Comparison of ENCODE assay signal across 16 mouse cellular contexts in genomic region chr9:34395839-34396804, GRCm38 (mm10).
DNase-seq lines count a peak whose midpoint lies in the region; ATAC-seq lines count a peak whose summit lies in the region.
"Had no signal": no experiment of that assay in that cellular context is flagged by ENCODE, and none has a peak within 500 bp of the region (broad histone marks: within the 10 kb centered on the region; RNA-seq: fewer than 3 reads in every experiment).

No protein-coding gene starts in this region.

- no peak overlapping the region for H3K27ac ChIP-seq in kidney, embryonic 14.5 days (ENCODE audit: low read depth, low read length)
- H3K27ac ChIP-seq in limb, embryonic 13.5 days = peak overlapping the region; percentile 48
- H3K27ac ChIP-seq: liver, embryonic 12.5 days had no signal

- no peak overlapping the region for H3K4me3 ChIP-seq in kidney, embryonic 14.5 days (ENCODE audit: low read length)
- no peak overlapping the region for H3K4me3 ChIP-seq in limb, embryonic 13.5 days
- H3K4me3 ChIP-seq: liver, embryonic 12.5 days had no signal

- no peaks in the 10 kb centered on the region for H3K36me3 ChIP-seq in kidney, embryonic 14.5 days (ENCODE audit: control insufficient read depth, insufficient read depth, low read length)
- no peaks in the 10 kb centered on the region for H3K36me3 ChIP-seq in limb, embryonic 13.5 days
- H3K36me3 ChIP-seq: liver, embryonic 12.5 days had no signal

- H3K4me1 ChIP-seq in kidney, embryonic 14.5 days (ENCODE audit: control insufficient read depth, insufficient read depth, low read length) = no peaks in the 10 kb centered on the region
- H3K4me1 ChIP-seq in limb, embryonic 13.5 days = peaks cover 12% of the 10 kb centered on the region
- H3K4me1 ChIP-seq: liver, embryonic 12.5 days had no signal

- ATAC-seq in kidney, embryonic 14.5 days (ENCODE audit: low FRiP score, low TSS enrichment) = peak; percentile 55; the same call in 1 of the 2 replicates
- peak; percentile 91 for ATAC-seq in limb, embryonic 13.5 days (ENCODE audit: low FRiP score, low read depth)
- ATAC-seq: intestine, embryonic 16.5 days; liver, embryonic 12.5 days; Patski had no signal

- no peak overlapping the region for H3K9ac ChIP-seq in kidney, embryonic 14.5 days (ENCODE audit: low read depth, low read length)
- H3K9ac ChIP-seq in limb, embryonic 13.5 days = no peak overlapping the region
- H3K9ac ChIP-seq: liver, embryonic 12.5 days had no signal

- DNase-seq in embryo, embryonic 11 days = peak; percentile 17
- DNase-seq in embryo, embryonic 10.5 days (ENCODE audit: low spot score) = no peak
- no peak for DNase-seq in kidney, postnatal 4 days
- DNase-seq in brain, adult 2 months (ENCODE audit: low read depth, low spot score) = peak; percentile 27
- DNase-seq in thymus, postnatal 14 days = no peak
- no peak for DNase-seq in thymus, postnatal 4 days
- DNase-seq: cerebellum, postnatal 25 days; heart, adult 18-20 months; heart, postnatal 36 days; kidney, postnatal 14 days; lung, postnatal 10 days had no signal

- no peaks in the 10 kb centered on the region for H3K9me3 ChIP-seq in kidney, embryonic 14.5 days (ENCODE audit: control insufficient read depth, low read length)
- no peaks in the 10 kb centered on the region for H3K9me3 ChIP-seq in limb, embryonic 13.5 days
- H3K9me3 ChIP-seq: liver, embryonic 12.5 days had no signal

- no peaks in the 10 kb centered on the region for H3K27me3 ChIP-seq in kidney, embryonic 14.5 days (ENCODE audit: control insufficient read depth, insufficient read depth, low read length)
- H3K27me3 ChIP-seq in limb, embryonic 13.5 days = 0 out of 2 replicates have a peak, but pooled peaks cover 3% of the 10 kb centered on the region
- H3K27me3 ChIP-seq: liver, embryonic 12.5 days; Patski had no signal

- no peak overlapping the region for H3K4me2 ChIP-seq in kidney, embryonic 14.5 days (replicated peaks; ENCODE audit: low read depth, low read length)
- peak overlapping the region; percentile 14; the same call in 1 of the 2 replicates for H3K4me2 ChIP-seq in limb, embryonic 13.5 days (replicated peaks)
- H3K4me2 ChIP-seq: liver, embryonic 12.5 days had no signal

- WGBS in kidney, embryonic 14.5 days = 27% methylated on average over 6 of the region's 6 CpGs
- WGBS in limb, embryonic 13.5 days = 21% methylated on average over 6 of the region's 6 CpGs

Comparison
In these comparisons a context has a peak if more than half of its experiments do, and no peak if none do; other contexts are left out.
1. DNase-seq: peak in embryo, embryonic 11 days (single experiment) and brain, adult 2 months (single experiment); none in embryo, embryonic 10.5 days (single experiment), kidney, postnatal 4 days (0 of 2), thymus, postnatal 14 days (single experiment) and thymus, postnatal 4 days (single experiment).